Mouse (Mus musculus) heart, adult 2 months (tissue): ENCODE data around the gene Tmem81. TPM values are rescaled to one million over a fixed set of nuclear protein-coding genes. Genes with fewer than 3 reads are reported as not detected.
A peak's percentile ranks its signal among the peaks of the same experiment; 100 is the strongest.

ENCODE experiments used
- DNase-seq, 2 experiments: peaks; one replicate each; pipeline ENCODE4 v3.0.0; 2021
- H3K27ac ChIP-seq: fragments of 200-600 bp; 2 replicates; pipeline ENCODE4 v1.8.1; 2022
- H3K27me3 ChIP-seq: fragments of 200-500 bp; 2 replicates; pipeline ENCODE4 v1.6.1; 2012; ENCODE audit warnings: mild to moderate bottlenecking, low read length, inconsistent platforms, mixed read lengths; ENCODE audit not compliant: control insufficient read depth, insufficient read depth
- H3K36me3 ChIP-seq: fragments of 200-500 bp; 2 replicates; pipeline ENCODE4 v1.6.1; 2012; ENCODE audit warnings: low read length, inconsistent platforms; ENCODE audit not compliant: control insufficient read depth, insufficient read depth
- H3K4me1 ChIP-seq: fragments of 200-500 bp; 2 replicates; pipeline ENCODE4 v1.6.1; 2011; ENCODE audit warnings: low read length; ENCODE audit not compliant: control insufficient read depth, insufficient read depth
- H3K4me3 ChIP-seq: fragments of 200-600 bp; 2 replicates; pipeline ENCODE4 v1.8.1; 2022
- H3K79me2 ChIP-seq: fragments of 200-500 bp; replicated peaks from 2 replicates; pipeline ENCODE4 v1.6.1; 2012; ENCODE audit warnings: mild to moderate bottlenecking, inconsistent platforms, low read length, moderate library complexity, mixed read lengths; ENCODE audit not compliant: control insufficient read depth, insufficient read depth
- H3K9ac ChIP-seq: fragments of 200-500 bp; 2 replicates; pipeline ENCODE4 v1.6.1; 2012; ENCODE audit warnings: low read depth, mild to moderate bottlenecking, control low read depth, inconsistent platforms, low read length, mixed read lengths
- CTCF ChIP-seq: fragments of 200-600 bp; IDR thresholded peaks from 2 replicates; pipeline ENCODE4 v1.8.1; 2022; ENCODE audit warnings: antibody characterized with exemption, mild to moderate bottlenecking, moderate library complexity
- EP300 ChIP-seq: fragments of 200-500 bp; IDR thresholded peaks from 2 replicates; pipeline ENCODE4 v1.6.1; 2011; ENCODE audit warnings: low read depth, low read length, control low read depth; ENCODE audit not compliant: insufficient read depth
- POLR2A ChIP-seq: fragments of 200-500 bp; IDR thresholded peaks from 2 replicates; pipeline ENCODE4 v1.6.1; 2011; ENCODE audit warnings: mild to moderate bottlenecking, low read depth, low read length, control low read depth; ENCODE audit not compliant: insufficient read depth
- WGBS: fragments of 180-500 bp; shearing (Covaris S2); methylation state at CpG from one replicate; pipeline ENCODE4 v1.1.7; 2018; 5-methylcytosine and 5-hydroxymethylcytosine counted together
- intact Hi-C: fragments of 180-260 bp; cut with DNase I; formaldehyde crosslinking; loops from one replicate; pipeline ENCODE4 v1.15.1; 2025
- polyA plus RNA-seq: library from polyadenylated mRNA; depleted of rRNA; stranded (reverse); fragments of >200 nt; gene quantifications from 2 replicates; pipeline ENCODE4 v1.2.3, GENCODE M21; 2012
- total RNA-seq, 2 experiments: library from RNA; stranded (reverse); gene quantifications; 2 replicates each; pipeline ENCODE4 v1.2.3; 2021

Tmem81 gene
- total and polyA plus RNA-seq, 3 experiments: 1.1 to 1.7 (median 1.2) TPM

DNA sequence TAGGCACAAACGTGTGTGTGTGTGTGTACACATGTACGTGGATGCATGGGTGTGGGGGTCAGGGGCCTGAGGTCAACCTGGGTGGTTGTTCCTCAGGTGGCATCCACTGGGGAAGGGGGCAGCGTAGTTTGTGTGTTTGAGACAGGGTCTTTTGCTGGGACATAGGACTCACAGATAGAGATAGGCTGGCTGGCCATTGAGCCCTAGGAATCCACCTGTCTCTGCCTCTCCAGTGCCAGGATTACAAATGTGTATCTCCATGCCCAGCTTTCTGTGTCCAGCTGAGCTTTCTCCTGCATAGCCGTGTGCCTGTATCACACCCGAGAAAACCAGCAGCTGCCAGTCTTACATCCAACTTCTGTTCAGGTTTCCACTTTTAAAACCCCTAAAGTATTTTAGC is 3.7 kb downstream of the Tmem81 start:
- Histone ChIP-seq H3K4me3 (no peak overlapping the region), H3K9ac (no peak overlapping the region), H3K27ac (no peak overlapping the region), H3K27me3 (no peaks in the 10 kb centered on the region), H3K79me2 (no peaks in the 10 kb centered on the region), H3K4me1 (no peaks in the 10 kb centered on the region), H3K36me3 (no peaks in the 10 kb centered on the region; the same call in 1 of the 2 replicates)
- no peak for DNase-seq
- WGBS: 82% methylated on average over 5 of the region's 5 CpGs
- intact Hi-C loops: no loop called here
- no peak for TF ChIP-seq EP300
- TF ChIP-seq CTCF: no peak
- TF ChIP-seq POLR2A: no peak

DNA sequence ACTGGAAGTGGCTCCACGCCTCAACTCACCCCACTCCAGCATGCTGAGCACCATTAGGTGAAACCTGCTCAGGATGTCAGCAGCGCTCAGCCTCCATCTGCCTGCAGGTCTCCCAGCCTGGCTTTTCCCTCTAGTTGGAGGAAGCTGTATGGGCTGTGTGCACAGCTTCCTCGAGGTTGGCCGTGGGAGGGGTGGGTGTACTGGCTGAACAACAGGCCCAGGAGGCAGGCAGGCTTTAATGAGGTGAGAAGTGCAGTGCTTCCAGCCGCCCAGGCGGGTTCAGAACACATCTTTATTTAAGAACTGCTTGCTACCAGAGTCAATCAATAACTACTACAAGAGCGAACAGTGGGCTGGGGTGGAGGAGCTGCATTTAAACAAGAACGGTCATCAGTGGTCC is 5.5 kb downstream of the Tmem81 start:
- H3K27me3 ChIP-seq: no peaks in the 10 kb centered on the region
- H3K36me3 ChIP-seq: no peaks in the 10 kb centered on the region
- no peak overlapping the region for H3K27ac ChIP-seq
- H3K4me3 ChIP-seq: no peak overlapping the region
- TF ChIP-seq CTCF: no peak
- TF ChIP-seq EP300: no peak
- no peak for TF ChIP-seq POLR2A
- no peaks in the 10 kb centered on the region for H3K79me2 ChIP-seq
- no peaks in the 10 kb centered on the region for H3K4me1 ChIP-seq
- H3K9ac ChIP-seq: no peak overlapping the region
- intact Hi-C loops: no loop called here
- WGBS: 51% methylated on average over 8 of the region's 8 CpGs
- DNase-seq: peak in 1 of 2 experiments; percentile 0

- H3K4me1 ChIP-seq: no peaks in the 10 kb centered on the region
- intact Hi-C loops: no loop called here
- no peak overlapping the region for H3K4me3 ChIP-seq
- no peak overlapping the region for H3K27ac ChIP-seq
- no peak for TF ChIP-seq EP300
- no peak for TF ChIP-seq CTCF
- no peak for TF ChIP-seq POLR2A
- 75% methylated on average over 8 of the region's 8 CpGs for WGBS
- H3K79me2 ChIP-seq: no peaks in the 10 kb centered on the region
- no peaks in the 10 kb centered on the region for H3K27me3 ChIP-seq
- no peaks in the 10 kb centered on the region for H3K36me3 ChIP-seq
- peak in 1 of 2 experiments; percentile 1 for DNase-seq
- no peak overlapping the region for H3K9ac ChIP-seq
Observed at GRCm38 (mm10) chr1:132512106-132512505, 6.1 kb downstream of the Tmem81 start.

- no peak overlapping the region for H3K4me3 ChIP-seq
- peak in 1 of 2 experiments; percentile 4 for DNase-seq
- H3K4me1 ChIP-seq: no peaks in the 10 kb centered on the region
- TF ChIP-seq EP300: no peak
- TF ChIP-seq POLR2A: no peak
- no peak for TF ChIP-seq CTCF
- H3K79me2 ChIP-seq: no peaks in the 10 kb centered on the region
- H3K36me3 ChIP-seq: no peaks in the 10 kb centered on the region
- no peak overlapping the region for H3K27ac ChIP-seq
- 83% methylated on average over 12 of the region's 12 CpGs for WGBS
- intact Hi-C loops: no loop called here
- H3K27me3 ChIP-seq: no peaks in the 10 kb centered on the region
- H3K9ac ChIP-seq: no peak overlapping the region
Observed at GRCm38 (mm10) chr1:132515339-132515738, 9.3 kb downstream of the Tmem81 start.

- TF ChIP-seq EP300 (no peak), POLR2A (no peak), CTCF (no peak)
- H3K79me2 ChIP-seq: no peaks in the 10 kb centered on the region
- H3K27ac ChIP-seq: no peak overlapping the region
- H3K4me1 ChIP-seq: no peaks in the 10 kb centered on the region
- H3K4me3 ChIP-seq: no peak overlapping the region
- intact Hi-C loops: no loop called here
- no peak overlapping the region for H3K9ac ChIP-seq
- WGBS: 87% methylated on average over 11 of the region's 11 CpGs
- no peaks in the 10 kb centered on the region for H3K27me3 ChIP-seq
- peak in 1 of 2 experiments; percentile 10 for DNase-seq
- no peaks in the 10 kb centered on the region for H3K36me3 ChIP-seq
Observed at GRCm38 (mm10) chr1:132516776-132517175, 10.7 kb downstream of the Tmem81 start.

DNA sequence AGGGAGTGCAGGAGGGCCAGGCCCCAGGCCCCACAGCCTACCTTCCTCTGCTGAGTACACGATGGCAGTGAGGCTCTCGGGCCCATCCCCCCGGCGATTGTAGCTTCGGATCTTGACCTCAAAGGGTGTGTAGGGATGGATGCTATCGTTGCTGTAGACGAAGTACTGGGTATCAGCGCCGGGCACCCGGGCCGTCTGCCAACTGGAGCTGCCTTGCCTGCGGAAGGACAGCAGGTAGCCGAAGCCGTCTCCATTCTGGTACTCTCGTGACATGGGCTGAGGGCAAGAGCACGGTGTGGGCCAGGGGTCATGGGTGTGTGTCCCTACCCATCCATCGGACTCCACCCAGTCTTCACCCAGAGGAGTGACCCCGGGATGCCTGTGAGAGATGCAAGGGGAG is 12.6 kb downstream of the Tmem81 start:
- no peak overlapping the region for H3K27ac ChIP-seq
- H3K4me1 ChIP-seq: no peaks in the 10 kb centered on the region
- no peak for DNase-seq
- H3K36me3 ChIP-seq: no peaks in the 10 kb centered on the region
- WGBS: 71% methylated on average over 18 of the region's 18 CpGs
- no peak for TF ChIP-seq POLR2A
- TF ChIP-seq CTCF: no peak
- no peak for TF ChIP-seq EP300
- H3K4me3 ChIP-seq: no peak overlapping the region
- H3K79me2 ChIP-seq: no peaks in the 10 kb centered on the region
- H3K9ac ChIP-seq: no peak overlapping the region
- H3K27me3 ChIP-seq: no peaks in the 10 kb centered on the region
- intact Hi-C loops: no loop called here
